Mouse (Mus musculus) heart, embryonic 10.5 days (tissue): ENCODE measurements at regions not wholly inside any gene's neighbourhood (a gene's known extent, or its start where the extent isn't known, plus 50 kb on each side); places are given as distances from the start of the nearest gene placed in this dataset.
"Not testable (repeated sequence)": the region's sequence is repeated elsewhere in the genome, so short reads cannot be mapped to it uniquely, and the experiment has no call there.

Source experiments
- DNase-seq: peaks from one replicate; pipeline ENCODE4 v3.0.0-alpha.2; 2017; ENCODE audit warnings: low spot score
- H3K27ac ChIP-seq: fragments of 300-500 bp; sonication (generic); 2 replicates; pipeline ENCODE4 v1.5.1; 2016; ENCODE audit warnings: mild to moderate bottlenecking
- H3K27me3 ChIP-seq: fragments of 300-500 bp; sonication (generic); 2 replicates; pipeline ENCODE4 v1.6.1; 2016; ENCODE audit warnings: mild to moderate bottlenecking; ENCODE audit not compliant: poor library complexity, insufficient read depth, severe bottlenecking
- H3K36me3 ChIP-seq: fragments of 300-500 bp; sonication (generic); 2 replicates; pipeline ENCODE4 v1.6.1; 2016; ENCODE audit warnings: mild to moderate bottlenecking, moderate library complexity
- H3K4me1 ChIP-seq: fragments of 300-500 bp; sonication (generic); 2 replicates; pipeline ENCODE4 v1.6.1; 2016; ENCODE audit warnings: mild to moderate bottlenecking
- H3K4me3 ChIP-seq: fragments of 300-500 bp; sonication (generic); 2 replicates; pipeline ENCODE4 v1.5.1; 2016; ENCODE audit warnings: mild to moderate bottlenecking, moderate library complexity
- H3K9me3 ChIP-seq: fragments of 300-500 bp; sonication (generic); 2 replicates; pipeline ENCODE4 v1.6.1; 2016; ENCODE audit warnings: mild to moderate bottlenecking, moderate library complexity
- WGBS: fragments of 180-500 bp; shearing (Covaris S2); methylation state at CpG from one replicate; pipeline ENCODE4 v1.1.7; 2016; 5-methylcytosine and 5-hydroxymethylcytosine counted together

DNA sequence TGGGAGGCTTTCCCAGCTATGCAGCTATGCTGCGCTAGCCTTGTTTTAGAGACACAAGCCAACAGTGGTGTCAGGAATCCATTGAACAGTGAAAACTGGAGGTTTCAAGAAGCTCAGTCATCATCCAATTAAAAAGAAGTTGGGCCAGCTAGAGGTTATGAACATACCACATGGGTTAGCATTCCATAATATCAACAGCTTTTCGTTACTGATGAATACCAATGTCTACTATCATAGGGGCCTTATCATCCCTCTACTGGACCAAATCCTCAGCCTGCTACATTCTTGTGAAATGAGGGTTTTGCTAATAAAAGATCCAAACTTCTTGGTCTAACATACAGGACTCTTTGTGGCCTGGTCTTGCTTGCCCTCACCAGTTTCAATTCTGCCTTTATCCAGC is 124.8 kb upstream of the Fam78b start:
- WGBS: 75% methylated on average over 2 of the region's 2 CpGs
- Histone ChIP-seq H3K4me1 (no peaks in the 10 kb centered on the region), H3K9me3 (no peaks in the 10 kb centered on the region), H3K36me3 (no peaks in the 10 kb centered on the region), H3K27ac (no peak overlapping the region), H3K27me3 (no peaks in the 10 kb centered on the region), H3K4me3 (no peak overlapping the region)
- no peak for DNase-seq

DNA sequence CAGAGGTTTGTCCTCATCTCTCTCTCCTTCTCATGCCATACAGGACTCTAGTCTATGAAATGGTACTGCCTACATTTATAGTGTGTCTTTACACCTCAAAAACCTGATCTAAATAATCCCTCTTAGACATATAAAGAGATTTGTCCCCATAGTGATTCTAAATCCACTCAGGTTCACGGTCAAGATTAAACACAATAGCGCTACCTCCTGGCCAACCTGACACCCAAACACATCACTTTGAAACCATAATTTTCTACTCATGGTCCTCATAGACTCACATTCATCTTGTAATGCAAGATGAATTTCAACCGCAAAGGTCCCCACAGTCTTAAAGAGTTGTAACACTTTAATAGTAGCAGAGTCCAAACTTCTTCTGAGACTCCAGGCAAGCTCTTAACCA is 118.0 kb upstream of the Fam78b start:
- Histone ChIP-seq H3K36me3 (no peaks in the 10 kb centered on the region), H3K9me3 (no peaks in the 10 kb centered on the region), H3K27ac (no peak overlapping the region), H3K4me1 (no peaks in the 10 kb centered on the region), H3K27me3 (no peaks in the 10 kb centered on the region), H3K4me3 (no peak overlapping the region)
- no peak for DNase-seq
- WGBS: 81% methylated on average over 3 of the region's 3 CpGs

DNA sequence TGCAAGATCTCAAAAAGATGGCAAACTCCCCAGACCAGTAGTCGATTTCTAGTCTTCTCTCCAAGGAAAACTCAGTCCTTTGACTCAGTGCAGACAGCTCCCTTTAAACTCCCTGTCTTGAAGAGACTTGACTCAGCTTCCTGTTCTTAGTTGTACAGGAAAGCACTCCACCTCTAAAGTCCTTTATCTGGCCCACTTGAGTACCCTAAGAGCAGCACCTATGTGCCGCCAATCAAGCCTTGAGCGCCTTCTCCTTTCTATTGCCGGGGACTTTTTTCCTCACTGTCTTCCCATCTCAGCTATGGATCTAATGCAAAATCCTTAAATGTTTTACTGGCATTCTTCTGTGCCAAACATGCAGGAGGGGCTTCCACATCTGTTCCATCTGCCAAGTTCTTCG is 105.3 kb upstream of the Fam78b start:
- 50% methylated on average over 5 of the region's 5 CpGs for WGBS
- DNase-seq: no peak
- no peak overlapping the region for H3K27ac ChIP-seq
- H3K4me1 ChIP-seq: no peaks in the 10 kb centered on the region
- no peaks in the 10 kb centered on the region for H3K27me3 ChIP-seq
- H3K9me3 ChIP-seq: no peaks in the 10 kb centered on the region
- no peaks in the 10 kb centered on the region for H3K36me3 ChIP-seq
- H3K4me3 ChIP-seq: no peak overlapping the region

DNA sequence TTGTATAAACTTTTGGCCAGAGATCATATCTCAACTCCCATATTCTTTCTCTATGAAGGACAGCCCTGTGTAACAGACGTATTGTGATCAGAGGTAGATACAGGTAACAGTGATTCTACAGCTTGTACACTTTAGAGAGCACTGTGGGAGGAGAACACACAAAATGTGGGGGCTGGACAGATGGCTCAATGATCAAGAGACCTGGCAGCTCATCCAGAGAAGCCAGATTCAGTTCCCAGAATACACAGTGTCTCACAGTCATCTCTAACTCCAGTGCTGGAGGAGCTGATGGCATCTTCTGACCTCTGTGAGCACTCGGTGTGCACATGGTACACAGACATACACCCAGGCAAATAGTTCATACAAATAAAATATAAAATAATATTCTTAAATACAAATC is 102.5 kb upstream of the Fam78b start:
- Histone ChIP-seq H3K4me1 (no peaks in the 10 kb centered on the region), H3K9me3 (no peaks in the 10 kb centered on the region), H3K27me3 (no peaks in the 10 kb centered on the region), H3K27ac (no peak overlapping the region), H3K4me3 (no peak overlapping the region), H3K36me3 (no peaks in the 10 kb centered on the region)
- no peak for DNase-seq
- 88% methylated on average over 2 of the region's 2 CpGs for WGBS

DNA sequence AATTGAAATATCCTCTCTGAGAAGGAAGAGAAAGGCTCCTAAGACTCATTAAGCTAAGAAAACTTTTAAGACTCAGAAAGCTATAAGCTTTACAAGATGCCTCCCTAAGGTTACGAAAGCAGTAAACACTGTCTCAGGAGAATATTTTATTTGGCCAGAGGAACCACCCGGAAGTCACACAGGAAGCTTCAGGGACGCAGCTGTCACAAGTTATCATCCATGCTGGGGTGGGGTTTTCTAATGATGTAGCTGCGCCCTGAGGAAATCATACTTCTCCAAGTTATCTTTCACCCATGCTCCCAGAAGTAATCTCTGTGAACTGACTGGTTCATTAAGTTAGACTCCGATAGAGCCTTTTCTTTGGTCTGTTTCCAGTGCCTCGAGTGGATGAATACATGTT is 102.0 kb upstream of the Fam78b start:
- DNase-seq: no peak
- 70% methylated on average over 6 of the region's 6 CpGs for WGBS
- Histone ChIP-seq H3K9me3 (no peaks in the 10 kb centered on the region), H3K4me3 (no peak overlapping the region), H3K27ac (no peak overlapping the region), H3K36me3 (no peaks in the 10 kb centered on the region), H3K27me3 (no peaks in the 10 kb centered on the region), H3K4me1 (no peaks in the 10 kb centered on the region)

DNA sequence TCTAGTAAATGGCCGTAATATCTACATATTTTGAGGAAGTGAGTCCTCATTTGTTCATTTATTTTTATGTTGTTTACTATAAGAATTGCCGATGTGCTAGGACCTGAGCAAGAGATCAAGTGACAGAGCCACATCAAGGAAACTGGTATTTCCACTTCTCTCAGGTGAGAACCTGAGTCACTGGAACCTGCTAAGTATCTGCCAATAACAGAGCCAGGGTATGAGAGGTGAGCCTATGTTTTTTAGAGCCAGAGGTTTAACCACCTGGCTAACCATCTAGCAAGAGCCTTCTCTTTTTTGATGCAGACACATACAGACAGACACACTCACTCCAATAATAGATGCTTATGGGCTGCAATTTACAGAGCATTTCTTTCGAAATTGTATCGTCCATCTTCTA is 101.2 kb upstream of the Fam78b start:
- no peaks in the 10 kb centered on the region for H3K27me3 ChIP-seq
- H3K4me1 ChIP-seq: no peaks in the 10 kb centered on the region
- no peak for DNase-seq
- H3K4me3 ChIP-seq: no peak overlapping the region
- no peaks in the 10 kb centered on the region for H3K36me3 ChIP-seq
- 87% methylated on average over 4 of the region's 4 CpGs for WGBS
- no peak overlapping the region for H3K27ac ChIP-seq
- no peaks in the 10 kb centered on the region for H3K9me3 ChIP-seq

DNA sequence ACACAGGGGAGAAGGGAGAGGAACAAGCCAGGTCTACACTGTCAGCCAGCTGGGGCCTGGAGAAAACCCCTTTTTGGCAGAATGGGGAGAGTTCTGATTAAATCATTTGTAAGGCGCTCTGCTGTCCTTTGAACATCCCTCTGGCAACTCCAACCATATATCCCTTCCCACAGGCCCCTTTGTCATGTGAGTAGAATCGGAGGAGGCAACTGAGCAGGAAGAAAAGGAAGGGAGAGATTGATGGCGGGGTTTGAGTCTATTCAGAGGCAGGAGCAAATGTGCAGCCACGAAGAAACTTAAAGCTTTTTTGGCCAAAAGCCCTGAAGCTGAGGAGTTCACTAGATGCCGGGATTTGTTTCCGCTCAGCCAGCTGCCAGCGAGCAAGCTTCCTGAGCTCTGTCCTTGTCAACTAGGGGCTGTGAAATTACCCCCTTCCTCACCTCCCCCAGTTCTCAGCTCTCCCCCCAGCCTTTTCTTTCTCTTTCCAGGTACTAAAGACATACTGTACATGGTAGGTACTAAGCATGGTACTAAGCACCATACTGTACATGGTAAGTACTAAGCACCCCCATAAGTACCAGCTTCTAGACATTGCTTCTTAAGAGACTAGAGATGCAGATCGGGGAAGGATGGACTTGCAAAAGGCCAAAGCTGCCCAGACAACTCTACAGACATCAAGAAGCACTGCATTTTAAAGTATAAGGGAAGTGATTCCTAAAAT is 100.6 kb upstream of the Fam78b start:
- Histone ChIP-seq H3K27me3 (no peaks in the 10 kb centered on the region), H3K4me3 (no peak overlapping the region), H3K9me3 (no peaks in the 10 kb centered on the region), H3K4me1 (no peaks in the 10 kb centered on the region), H3K27ac (no peak overlapping the region), H3K36me3 (no peaks in the 10 kb centered on the region)
- WGBS: 68% methylated on average over 8 of the region's 8 CpGs
- no peak for DNase-seq

DNA sequence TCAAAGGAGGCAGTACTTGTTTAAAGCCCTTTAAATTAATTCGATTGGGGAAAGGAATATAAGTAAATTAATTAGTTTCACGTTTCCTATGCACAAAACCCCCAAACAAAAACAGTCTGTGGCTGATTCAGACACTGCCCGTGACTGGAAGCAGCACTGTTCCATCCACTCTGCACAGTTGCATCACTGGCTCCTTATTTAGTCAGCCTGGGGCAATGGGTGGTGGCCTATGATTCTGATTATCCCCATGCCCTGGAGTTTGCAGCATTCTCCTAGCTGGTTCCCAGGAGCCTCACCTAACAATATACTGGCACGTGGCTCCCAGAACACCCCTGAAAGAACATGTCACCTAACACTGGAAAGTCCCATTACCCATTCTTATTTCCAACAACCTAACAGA is 99.6 kb upstream of the Fam78b start:
- DNase-seq: no peak
- H3K9me3 ChIP-seq: no peaks in the 10 kb centered on the region
- WGBS: 70% methylated on average over 4 of the region's 4 CpGs
- H3K36me3 ChIP-seq: no peaks in the 10 kb centered on the region
- H3K4me3 ChIP-seq: no peak overlapping the region
- H3K27me3 ChIP-seq: no peaks in the 10 kb centered on the region
- no peaks in the 10 kb centered on the region for H3K4me1 ChIP-seq
- no peak overlapping the region for H3K27ac ChIP-seq

DNA sequence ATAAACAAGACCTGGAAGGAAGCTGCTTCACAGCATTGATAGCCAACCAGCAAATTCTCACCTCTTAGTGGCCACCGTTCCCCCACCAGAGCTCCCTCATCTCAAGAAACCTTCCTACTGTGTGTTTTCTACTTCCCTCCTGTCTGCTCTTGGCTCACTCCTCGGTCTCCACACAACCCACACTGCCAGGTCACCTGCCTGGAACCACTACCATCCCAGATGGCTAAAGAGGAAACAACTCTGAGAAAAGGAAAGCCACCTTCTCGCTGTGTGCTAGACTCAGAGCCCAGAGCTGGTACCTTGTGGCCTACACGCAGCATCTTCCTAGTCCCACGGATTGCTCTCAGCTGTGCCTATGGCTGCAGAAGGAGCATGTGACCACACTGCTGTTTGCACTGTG is 97.8 kb upstream of the Fam78b start:
- Histone ChIP-seq H3K27me3 (no peaks in the 10 kb centered on the region), H3K36me3 (no peaks in the 10 kb centered on the region), H3K4me1 (no peaks in the 10 kb centered on the region), H3K9me3 (no peaks in the 10 kb centered on the region), H3K4me3 (no peak overlapping the region), H3K27ac (no peak overlapping the region)
- 73% methylated on average over 5 of the region's 5 CpGs for WGBS
- DNase-seq: no peak

DNA sequence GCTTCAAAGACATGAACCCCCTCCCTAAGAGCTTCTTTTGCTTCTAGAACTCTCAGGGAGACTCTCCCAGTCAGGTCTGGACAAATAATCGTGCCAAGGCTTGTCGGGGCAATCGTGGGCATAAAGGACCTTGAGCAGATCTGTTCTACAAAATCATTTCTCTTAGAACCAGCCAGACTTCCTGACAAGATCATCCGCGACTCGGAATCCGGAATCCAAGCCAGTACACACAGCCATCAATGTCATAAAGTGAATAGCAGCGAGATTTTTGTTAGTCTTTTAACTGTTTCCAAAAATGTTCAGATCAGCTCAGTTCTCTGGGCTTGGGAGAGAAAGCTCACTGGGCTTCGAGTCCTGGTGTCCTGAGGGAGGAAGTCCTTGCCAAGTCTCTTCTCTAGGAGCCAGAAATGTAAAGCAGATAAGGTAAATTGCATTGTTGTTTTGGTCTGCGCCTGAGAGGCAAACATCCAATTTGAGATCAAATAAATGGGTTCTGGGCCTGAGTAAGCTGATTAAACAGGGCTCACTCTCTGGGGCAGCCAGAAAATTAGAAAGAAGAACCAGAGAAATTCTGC is 92.9 kb upstream of the Fam78b start:
- Histone ChIP-seq H3K27me3 (no peaks in the 10 kb centered on the region), H3K36me3 (no peaks in the 10 kb centered on the region), H3K4me3 (no peak overlapping the region), H3K9me3 (no peaks in the 10 kb centered on the region), H3K27ac (no peak overlapping the region), H3K4me1 (no peaks in the 10 kb centered on the region)
- DNase-seq: no peak
- WGBS: 77% methylated on average over 10 of the region's 10 CpGs

DNA sequence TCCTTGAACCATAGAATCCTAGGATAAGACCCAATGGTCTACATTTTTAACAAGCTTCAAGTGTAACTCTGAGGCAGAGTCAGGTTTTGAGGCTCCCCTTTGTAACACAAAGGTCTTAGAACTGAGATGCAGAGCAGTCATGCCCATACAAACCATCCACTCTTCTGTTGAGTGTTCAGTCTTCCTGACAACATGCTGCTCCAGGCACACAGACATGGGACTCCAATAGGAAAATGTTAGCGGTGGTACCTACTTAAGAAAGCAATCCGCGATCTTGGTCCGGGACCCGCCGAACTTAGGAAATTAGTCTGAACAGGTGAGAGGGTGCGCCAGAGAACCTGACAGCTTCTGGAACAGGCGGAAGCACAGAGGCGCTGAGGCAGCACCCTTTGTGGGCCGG is 89.0 kb upstream of the Fam78b start:
- 92% methylated on average over 8 of the region's 10 CpGs for WGBS
- DNase-seq, H3K27me3 ChIP-seq: not testable (repeated sequence)

DNA sequence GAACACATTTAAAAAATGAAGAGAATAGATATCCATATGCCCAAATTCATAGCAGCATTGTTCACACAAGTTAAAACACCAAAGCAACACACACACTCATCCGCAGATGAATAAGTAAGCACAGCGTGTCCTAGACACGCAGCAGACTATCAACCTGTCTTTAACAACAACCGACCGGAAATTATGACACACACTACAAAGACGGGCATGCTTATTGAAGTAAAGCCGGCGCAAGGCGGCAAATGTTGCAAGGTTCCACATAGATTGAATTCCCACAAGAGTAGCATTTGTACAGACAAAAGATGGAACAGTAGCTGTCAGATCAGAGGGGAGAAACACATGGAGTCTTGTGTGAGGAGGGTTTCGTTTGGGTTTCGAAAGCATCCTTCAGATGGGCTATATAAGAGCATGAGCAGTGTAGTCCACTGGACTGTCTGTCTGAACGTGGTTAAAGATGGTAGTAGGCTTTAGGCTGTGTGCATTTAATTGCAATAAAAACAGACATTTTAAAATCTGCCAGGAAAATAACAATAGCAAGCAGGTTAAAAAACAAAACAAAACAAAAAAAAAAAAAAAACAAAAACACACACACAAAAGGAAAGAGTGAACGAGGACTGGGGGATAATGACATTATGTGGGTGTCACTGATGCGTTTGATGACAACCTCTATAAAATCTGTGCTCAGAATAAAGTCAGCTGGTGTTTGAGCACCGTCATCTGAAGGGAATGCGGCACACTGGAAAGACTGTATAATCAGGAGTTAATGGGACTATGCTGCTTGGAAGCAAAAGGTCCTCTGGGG is 78.1 kb upstream of the Fam78b start:
- H3K9me3 ChIP-seq: no peaks in the 10 kb centered on the region
- 84% methylated on average over 16 of the region's 16 CpGs for WGBS
- no peaks in the 10 kb centered on the region for H3K36me3 ChIP-seq
- DNase-seq: no peak
- H3K27ac ChIP-seq: no peak overlapping the region
- H3K4me3 ChIP-seq: no peak overlapping the region
- H3K4me1 ChIP-seq: no peaks in the 10 kb centered on the region
- no peaks in the 10 kb centered on the region for H3K27me3 ChIP-seq

More for the DNA sequence above, 89.0 kb upstream of the Fam78b start:
- H3K36me3 ChIP-seq, H3K9me3 ChIP-seq, H3K27ac ChIP-seq, H3K4me1 ChIP-seq, H3K4me3 ChIP-seq: not testable (repeated sequence)

DNA sequence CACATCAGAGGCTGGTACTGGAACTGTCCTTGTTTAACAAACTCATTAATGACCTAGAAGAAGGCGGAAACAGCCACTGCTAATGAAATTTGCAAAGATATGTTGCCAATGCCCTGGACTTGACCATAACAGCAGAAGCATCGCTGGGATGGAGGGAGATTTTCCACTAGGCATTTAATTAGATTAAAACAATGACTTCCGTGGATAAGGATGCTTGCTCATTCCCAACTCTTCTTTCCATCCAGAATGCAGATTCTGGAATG is 77.6 kb upstream of the Fam78b start:
- no peaks in the 10 kb centered on the region for H3K27me3 ChIP-seq
- H3K36me3 ChIP-seq: no peaks in the 10 kb centered on the region
- WGBS: 81% methylated on average over 3 of the region's 3 CpGs
- DNase-seq: no peak
- no peaks in the 10 kb centered on the region for H3K4me1 ChIP-seq
- no peak overlapping the region for H3K27ac ChIP-seq
- H3K4me3 ChIP-seq: no peak overlapping the region
- no peaks in the 10 kb centered on the region for H3K9me3 ChIP-seq
